Mouse (Mus musculus): ENCODE measurements at regions not wholly inside any gene's neighbourhood (a gene's known extent, or its start where the extent isn't known, plus 50 kb on each side); places are given as distances from the start of the nearest gene placed in this dataset.

- H3K27me3 ChIP-seq (ENCODE audit: insufficient read depth, low read length), result no peaks in the 10 kb centered on the region; the same call in 1 of the 2 replicates
- ATAC-seq (ENCODE audit: extremely low read depth, insufficient number of reproducible peaks, low FRiP score, poor library complexity, severe bottlenecking) (no peak), DNase-seq (ENCODE audit: low spot score) (no peak)
- no peak overlapping the region for H3K4me3 ChIP-seq (ENCODE audit: low read depth, low read length)
- H3K36me3 ChIP-seq (replicated peaks), result no peaks in the 10 kb centered on the region
- no peaks in the 10 kb centered on the region for H3K4me1 ChIP-seq (ENCODE audit: insufficient read depth, low read depth, low read length)
- no peak for TF ChIP-seq POLR2AphosphoS5 (IDR thresholded peaks at IDR 0.05; ENCODE audit: insufficient replicate concordance, low read depth, low read length)
- TF ChIP-seq GATA1 (IDR thresholded peaks at IDR 0.05; ENCODE audit: borderline replicate concordance, low read length), result no peak
- TF ChIP-seq GATA2 (IDR thresholded peaks at IDR 0.05; ENCODE audit: borderline replicate concordance, low read depth, low read length), result no peak
- TF ChIP-seq CTCF (IDR thresholded peaks at IDR 0.05; ENCODE audit: low read depth, low read length), result no peak
- TF ChIP-seq TAL1 (conservative IDR thresholded peaks at IDR 0.05; ENCODE audit: low read depth, low read length), result no peak
- peaks cover 58% of the 10 kb centered on the region for H3K9me3 ChIP-seq (replicated peaks)
Observed at GRCm38 (mm10) chr8:92427801-92428200, 70.4 kb downstream of the Irx5 start.

- DNase-seq (ENCODE audit: low spot score) (no peak), ATAC-seq (ENCODE audit: extremely low read depth, insufficient number of reproducible peaks, low FRiP score, poor library complexity, severe bottlenecking) (no peak)
- no peaks in the 10 kb centered on the region for H3K36me3 ChIP-seq (replicated peaks)
- peaks cover 58% of the 10 kb centered on the region for H3K9me3 ChIP-seq (replicated peaks)
- H3K27me3 ChIP-seq (ENCODE audit: insufficient read depth, low read length), result no peaks in the 10 kb centered on the region
- no peak overlapping the region for H3K4me3 ChIP-seq (ENCODE audit: low read depth, low read length)
- TF ChIP-seq CTCF (IDR thresholded peaks at IDR 0.05; ENCODE audit: low read depth, low read length), result no peak
- no peaks in the 10 kb centered on the region for H3K4me1 ChIP-seq (ENCODE audit: insufficient read depth, low read depth, low read length)
Observed at GRCm38 (mm10) chr8:92437075-92437663, 79.7 kb downstream of the Irx5 start.

DNA sequence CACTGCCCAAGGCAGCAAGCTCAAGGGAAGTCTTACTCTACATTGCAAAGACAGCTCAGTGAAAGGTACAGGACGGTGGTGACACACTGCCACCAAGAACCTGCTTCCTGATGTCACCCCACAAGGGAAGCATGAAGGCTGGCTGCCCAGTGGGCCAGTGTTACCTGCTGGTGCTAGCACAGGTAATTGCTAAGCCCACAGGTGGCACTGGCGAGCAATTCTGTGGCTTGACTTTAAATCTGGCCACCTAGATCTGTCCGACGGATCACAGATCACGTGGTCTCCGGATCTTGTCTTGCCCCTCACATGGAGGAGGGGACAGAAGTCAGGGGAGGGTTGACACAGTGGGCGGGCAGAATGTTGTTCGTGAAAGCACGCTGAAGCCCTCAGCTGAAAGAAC, 80.9 kb downstream of the Irx5 start:
- no peaks in the 10 kb centered on the region for H3K4me1 ChIP-seq (ENCODE audit: insufficient read depth, low read depth, low read length)
- DNase-seq (ENCODE audit: low spot score) (no peak), ATAC-seq (ENCODE audit: extremely low read depth, insufficient number of reproducible peaks, low FRiP score, poor library complexity, severe bottlenecking) (no peak; the same call in 1 of the 2 replicates)
- no peaks in the 10 kb centered on the region for H3K27me3 ChIP-seq (ENCODE audit: insufficient read depth, low read length)
- no peak overlapping the region for H3K4me3 ChIP-seq (ENCODE audit: low read depth, low read length)
- TF ChIP-seq GATA1 (IDR thresholded peaks at IDR 0.05; ENCODE audit: borderline replicate concordance, low read length), result no peak
- TF ChIP-seq CTCF (IDR thresholded peaks at IDR 0.05; ENCODE audit: low read depth, low read length), result no peak
- TF ChIP-seq POLR2AphosphoS5 (IDR thresholded peaks at IDR 0.05; ENCODE audit: insufficient replicate concordance, low read depth, low read length), result no peak
- no peak for TF ChIP-seq TAL1 (conservative IDR thresholded peaks at IDR 0.05; ENCODE audit: low read depth, low read length)
- TF ChIP-seq GATA2 (IDR thresholded peaks at IDR 0.05; ENCODE audit: borderline replicate concordance, low read depth, low read length), result no peak
- peaks cover 69% of the 10 kb centered on the region for H3K9me3 ChIP-seq (replicated peaks)
- H3K36me3 ChIP-seq (replicated peaks), result no peaks in the 10 kb centered on the region

DNA sequence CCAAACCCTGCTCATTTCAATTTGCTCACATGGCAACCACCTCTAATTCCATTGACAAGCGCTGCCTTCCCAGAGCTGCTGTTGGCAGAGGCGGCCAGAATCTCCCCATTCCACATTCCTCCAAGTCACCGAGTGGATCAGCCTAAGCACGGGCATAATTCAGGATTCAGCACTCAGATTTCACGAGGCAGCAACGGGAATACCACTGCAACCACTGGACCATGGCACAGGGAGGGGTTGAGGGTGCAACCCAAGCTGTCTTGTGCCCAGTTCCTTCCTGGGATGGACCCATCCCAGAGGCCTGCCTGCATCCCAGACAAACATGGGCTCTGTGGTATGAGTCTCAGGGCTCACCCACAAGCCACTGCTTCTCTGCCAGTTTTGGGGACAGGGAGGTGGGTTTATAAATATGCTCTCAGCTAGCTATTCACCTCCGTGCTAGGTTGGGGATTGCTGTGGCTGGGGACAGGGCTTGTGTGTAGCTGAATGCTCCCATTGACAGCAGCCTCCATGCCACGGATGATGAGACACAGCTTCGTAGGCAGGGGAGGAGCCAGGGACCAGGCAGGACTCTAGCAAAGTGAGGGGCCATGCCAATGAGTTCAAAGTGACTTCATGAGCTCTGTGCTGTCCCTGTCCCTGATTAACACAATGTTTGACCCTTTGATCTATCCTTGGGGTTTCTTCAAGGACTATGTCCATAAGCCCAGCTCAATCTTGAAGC, 82.5 kb downstream of the Irx5 start:
- Histone ChIP-seq H3K27me3 (ENCODE audit: insufficient read depth, low read length) (no peaks in the 10 kb centered on the region), H3K4me1 (ENCODE audit: insufficient read depth, low read depth, low read length) (no peaks in the 10 kb centered on the region), H3K36me3 (replicated peaks) (no peaks in the 10 kb centered on the region), H3K9me3 (replicated peaks) (peaks cover 79% of the 10 kb centered on the region), H3K4me3 (ENCODE audit: low read depth, low read length) (no peak overlapping the region)
- ATAC-seq (ENCODE audit: extremely low read depth, insufficient number of reproducible peaks, low FRiP score, poor library complexity, severe bottlenecking) (no peak), DNase-seq (ENCODE audit: low spot score) (no peak)
- TF ChIP-seq GATA1 (IDR thresholded peaks at IDR 0.05; ENCODE audit: borderline replicate concordance, low read length), result no peak
- TF ChIP-seq POLR2AphosphoS5 (IDR thresholded peaks at IDR 0.05; ENCODE audit: insufficient replicate concordance, low read depth, low read length), result no peak
- TF ChIP-seq TAL1 (conservative IDR thresholded peaks at IDR 0.05; ENCODE audit: low read depth, low read length), result no peak
- TF ChIP-seq CTCF (IDR thresholded peaks at IDR 0.05; ENCODE audit: low read depth, low read length), result no peak
- TF ChIP-seq GATA2 (IDR thresholded peaks at IDR 0.05; ENCODE audit: borderline replicate concordance, low read depth, low read length), result no peak

GRCm38 (mm10) chr8:92442086-92442485, 84.7 kb downstream of the Irx5 start:
- Histone ChIP-seq H3K36me3 (replicated peaks) (no peaks in the 10 kb centered on the region), H3K27me3 (ENCODE audit: insufficient read depth, low read length) (no peaks in the 10 kb centered on the region), H3K9me3 (replicated peaks) (peaks cover 77% of the 10 kb centered on the region), H3K4me3 (ENCODE audit: low read depth, low read length) (no peak overlapping the region), H3K4me1 (ENCODE audit: insufficient read depth, low read depth, low read length) (no peaks in the 10 kb centered on the region)
- DNase-seq (ENCODE audit: low spot score) (no peak), ATAC-seq (ENCODE audit: extremely low read depth, insufficient number of reproducible peaks, low FRiP score, poor library complexity, severe bottlenecking) (no peak)
- TF ChIP-seq TAL1 (conservative IDR thresholded peaks at IDR 0.05; ENCODE audit: low read depth, low read length) (no peak), GATA1 (IDR thresholded peaks at IDR 0.05; ENCODE audit: borderline replicate concordance, low read length) (no peak), CTCF (IDR thresholded peaks at IDR 0.05; ENCODE audit: low read depth, low read length) (no peak), GATA2 (IDR thresholded peaks at IDR 0.05; ENCODE audit: borderline replicate concordance, low read depth, low read length) (no peak), POLR2AphosphoS5 (IDR thresholded peaks at IDR 0.05; ENCODE audit: insufficient replicate concordance, low read depth, low read length) (no peak)

DNA sequence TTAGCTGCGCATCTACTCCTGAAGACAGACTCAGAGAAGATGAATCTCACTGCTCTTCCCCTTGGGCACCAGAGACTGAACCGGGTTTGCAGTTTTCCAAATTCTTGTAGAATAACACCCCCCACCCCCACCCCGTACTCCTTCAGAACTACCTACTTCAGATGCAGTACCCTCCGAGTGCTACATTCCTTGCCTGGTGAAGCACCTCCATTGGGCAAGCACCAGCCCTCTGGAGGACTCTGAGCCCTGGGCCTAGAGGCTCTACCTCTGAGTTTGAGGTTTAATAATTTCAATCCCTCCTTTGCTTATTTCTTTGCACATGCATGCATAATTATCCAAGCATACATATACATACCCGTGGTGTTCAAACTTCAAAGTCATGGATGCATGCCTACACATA, 101.9 kb downstream of the Irx5 start:
- Histone ChIP-seq H3K4me1 (ENCODE audit: insufficient read depth, low read depth, low read length) (no peaks in the 10 kb centered on the region), H3K9me3 (replicated peaks) (peaks cover 79% of the 10 kb centered on the region), H3K4me3 (ENCODE audit: low read depth, low read length) (no peak overlapping the region), H3K36me3 (replicated peaks) (no peaks in the 10 kb centered on the region), H3K27me3 (ENCODE audit: insufficient read depth, low read length) (no peaks in the 10 kb centered on the region)
- DNase-seq (ENCODE audit: low spot score) (no peak), ATAC-seq (ENCODE audit: extremely low read depth, insufficient number of reproducible peaks, low FRiP score, poor library complexity, severe bottlenecking) (no peak)
- TF ChIP-seq TAL1 (conservative IDR thresholded peaks at IDR 0.05; ENCODE audit: low read depth, low read length) (no peak), CTCF (IDR thresholded peaks at IDR 0.05; ENCODE audit: low read depth, low read length) (no peak), GATA2 (IDR thresholded peaks at IDR 0.05; ENCODE audit: borderline replicate concordance, low read depth, low read length) (no peak), GATA1 (IDR thresholded peaks at IDR 0.05; ENCODE audit: borderline replicate concordance, low read length) (no peak)
